Mouse (Mus musculus) embryonic fibroblast, embryonic 13.5 days (primary cell): ENCODE results near the gene Slc25a27.

Experiments used
- CTCF ChIP-seq: IDR thresholded peaks from 2 replicates; pipeline ENCODE4 v1.5.1; 2011; ENCODE audit warnings: mild to moderate bottlenecking, control low read depth, low read length, moderate library complexity, borderline replicate concordance; ENCODE audit not compliant: insufficient read depth
- POLR2A ChIP-seq: IDR thresholded peaks from 2 replicates; pipeline ENCODE4 v1.6.1; 2011; ENCODE audit warnings: low read depth, mild to moderate bottlenecking, control low read depth, low read length, moderate library complexity

- no peak for TF ChIP-seq CTCF
- no peak for TF ChIP-seq POLR2A
Observed at GRCm38 (mm10) chr17:43637146-43637545, 29.9 kb downstream of the Slc25a27 start.
